Mouse (Mus musculus): ENCODE results near the gene Gm44805.

- TF ChIP-seq CHD2 (IDR thresholded peaks at IDR 0.05; ENCODE audit: low read depth, low read length) (no peak), ZC3H11A (IDR thresholded peaks at IDR 0.05; ENCODE audit: borderline replicate concordance, low read depth, low read length) (no peak), HCFC1 (IDR thresholded peaks at IDR 0.05; ENCODE audit: borderline replicate concordance, insufficient read depth, low read length) (no peak), ZNF384 (IDR thresholded peaks at IDR 0.05; ENCODE audit: low read depth, low read length) (no peak), MAFK (IDR thresholded peaks at IDR 0.05; ENCODE audit: insufficient read depth, low read depth, low read length) (no peak)
Observed at GRCm38 (mm10) chr7:19683771-19684201, 2.6 kb upstream of the Gm44805 start.
